ENCODE assay signal across 11 mouse cellular contexts in the genomic region with DNA sequence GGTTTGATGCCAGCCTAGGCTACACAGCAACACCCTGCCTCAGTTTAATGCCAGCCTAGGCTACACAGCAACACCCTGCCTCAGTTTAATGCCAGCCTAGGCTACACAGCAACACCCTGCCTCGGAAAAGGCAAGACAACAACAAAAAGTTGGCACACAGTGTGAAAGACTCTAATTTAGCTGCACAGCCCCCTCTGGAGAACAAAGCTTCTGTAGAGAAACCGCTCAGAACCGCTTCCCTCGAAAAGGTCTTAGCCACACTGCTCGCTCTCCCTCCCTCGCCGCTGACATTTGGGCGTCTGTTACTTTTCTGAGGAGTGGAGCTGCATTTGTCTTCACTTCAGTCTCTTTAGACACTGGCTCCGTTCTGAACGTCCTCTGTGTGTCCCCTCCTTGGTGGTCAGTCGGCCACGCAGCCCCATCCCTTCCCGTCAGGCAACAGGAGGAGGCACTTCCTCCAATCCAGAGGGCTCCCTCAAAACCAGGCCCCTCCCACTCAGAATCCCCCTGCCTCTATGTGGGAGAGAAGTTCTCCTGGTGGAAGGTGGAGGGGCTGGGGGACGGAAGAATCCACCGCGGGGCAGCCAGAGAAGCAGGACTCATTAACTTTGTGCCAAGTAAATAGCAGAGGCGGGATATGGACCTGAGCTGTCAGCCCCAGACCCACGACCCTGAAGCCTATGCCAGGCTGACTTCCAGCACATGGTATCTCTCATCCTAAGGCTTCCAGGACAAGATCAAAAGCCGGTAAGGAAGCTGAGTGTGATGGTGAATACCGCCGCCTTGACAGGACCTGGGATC. TPM values are rescaled to one million over a fixed set of nuclear protein-coding genes. Genes with fewer than 3 reads are reported as not detected.
DNase-seq lines count a peak whose midpoint lies in the region; ATAC-seq and TF ChIP-seq lines count a peak whose summit lies in the region.
"Had no signal": no experiment of that assay in that cellular context is flagged by ENCODE, and none has a peak within 500 bp of the region (broad histone marks: within the 10 kb centered on the region; RNA-seq: fewer than 3 reads in every experiment).

No protein-coding gene starts in this region.

- peak overlapping the region; percentile 31 for H3K4me2 ChIP-seq in forebrain, embryonic 15.5 days (replicated peaks)
- peak overlapping the region; percentile 31 for H3K4me2 ChIP-seq in midbrain, embryonic 16.5 days (ENCODE audit: low read length)

- no peak for DNase-seq in gastrocnemius, adult 2 months
- DNase-seq in gastrocnemius, postnatal 36 days: no peak
- peak; percentile 36 to 50 for DNase-seq in layer of hippocampus, postnatal 10 days (ENCODE audit: low spot score in 2 of 2)
- no peak for DNase-seq in layer of hippocampus, postnatal 36 days
- DNase-seq in gastrocnemius, postnatal 25 days: no peak
- no peak for DNase-seq in gastrocnemius, adult 8-10 months (ENCODE audit: low spot score in 2 of 2)
- DNase-seq: adrenal gland, postnatal 36 days; cerebellum, postnatal 36 days had no signal

- intact Hi-C loops in gastrocnemius, adult 2 months (cut with DNase I): no loop called here
- intact Hi-C loops in gastrocnemius, postnatal 36 days (cut with DNase I): loop anchor here (5.0 kb wide), 1 partner anchor 347 kb away; no protein-coding TSS in a partner anchor

- WGBS in forebrain, embryonic 15.5 days: 34% methylated on average over 21 of the region's 21 CpGs
- 55% methylated on average over 21 of the region's 21 CpGs for WGBS in midbrain, embryonic 16.5 days

- H3K27me3 ChIP-seq in forebrain, embryonic 15.5 days: no peaks in the 10 kb centered on the region
- H3K27me3 ChIP-seq in midbrain, embryonic 16.5 days (ENCODE audit: control insufficient read depth, insufficient read depth, low read depth, low read length): no peaks in the 10 kb centered on the region

- peak overlapping the region; percentile 54 for H3K27ac ChIP-seq in gastrocnemius, adult 2 months
- H3K27ac ChIP-seq in forebrain, embryonic 15.5 days (replicated peaks): no peak overlapping the region
- no peak overlapping the region for H3K27ac ChIP-seq in midbrain, embryonic 16.5 days (ENCODE audit: low read length)
- H3K27ac ChIP-seq: liver, embryonic 14.5 days had no signal

- no peak for TF ChIP-seq CTCF in gastrocnemius, adult 2 months (IDR thresholded peaks at IDR 0.05)

- ATAC-seq in forebrain, embryonic 15.5 days (replicated peaks): peak; percentile 61
- peak; percentile 62; the same call in 1 of the 2 replicates for ATAC-seq in midbrain, embryonic 16.5 days

- no peaks in the 10 kb centered on the region for H3K9me3 ChIP-seq in forebrain, embryonic 15.5 days
- H3K9me3 ChIP-seq in midbrain, embryonic 16.5 days (replicated peaks; ENCODE audit: control insufficient read depth, low read length, poor library complexity, severe bottlenecking): no peaks in the 10 kb centered on the region

- H3K4me3 ChIP-seq in gastrocnemius, adult 2 months: no peak overlapping the region
- H3K4me3 ChIP-seq in forebrain, embryonic 15.5 days: peak overlapping the region; percentile 18
- no peak overlapping the region for H3K4me3 ChIP-seq in midbrain, embryonic 16.5 days (ENCODE audit: low read depth, low read length)

- no peak overlapping the region; the same call in 1 of the 2 replicates for H3K9ac ChIP-seq in forebrain, embryonic 15.5 days (replicated peaks)
- no peak overlapping the region for H3K9ac ChIP-seq in midbrain, embryonic 16.5 days (ENCODE audit: low read depth, low read length)
- H3K9ac ChIP-seq: liver, embryonic 14.5 days had no signal

- H3K36me3 ChIP-seq in forebrain, embryonic 15.5 days: peaks cover 12% of the 10 kb centered on the region
- peaks cover 5% of the 10 kb centered on the region for H3K36me3 ChIP-seq in midbrain, embryonic 16.5 days (ENCODE audit: control insufficient read depth, insufficient read depth, low read length)

- H3K4me1 ChIP-seq in forebrain, embryonic 15.5 days: peaks cover 18% of the 10 kb centered on the region
- H3K4me1 ChIP-seq in midbrain, embryonic 16.5 days (ENCODE audit: control insufficient read depth, insufficient read depth, low read length): no peaks in the 10 kb centered on the region; the same call in 1 of the 2 replicates

RNA-seq across cellular contexts. Expression of gene Xpnpep1, which starts 24.9 kb away (rescaled TPM):
- total RNA-seq in gastrocnemius, adult 2 months (2021): 10 to 100 TPM; 41.9 to 48.9 TPM
- 10 to 100 TPM; 41.8 to 52.1 TPM for total RNA-seq in gastrocnemius, postnatal 36 days (2021)
- 100 to 1,000 TPM; 127 to 128 TPM for total RNA-seq in layer of hippocampus, postnatal 10 days (2021)
- 10 to 100 TPM; 87.6 to 88.9 TPM for total RNA-seq in layer of hippocampus, postnatal 36 days (2021)
- polyA plus RNA-seq in forebrain, embryonic 15.5 days (2015; fragmentation: Nextera tagmentation; extraction: Ambion mirVana): 130 and 136 TPM in 2 replicates
- polyA plus RNA-seq in midbrain, embryonic 16.5 days (2015; fragmentation: Nextera tagmentation; extraction: Ambion mirVana): 114 and 132 TPM in 2 replicates
- 10 to 100 TPM; 52.6 to 57.3 TPM for total RNA-seq in gastrocnemius, postnatal 25 days (2021)
- 10 to 100 TPM; 37.7 to 45.2 (median 39.7) TPM for total RNA-seq in gastrocnemius, adult 8-10 months (2022)

Comparison
In these comparisons a context has a peak if more than half of its experiments do, and no peak if none do; other contexts are left out.
1. DNase-seq: peak in layer of hippocampus, postnatal 10 days (2 of 2); none in gastrocnemius, adult 2 months (single experiment), gastrocnemius, postnatal 36 days (0 of 2), layer of hippocampus, postnatal 36 days (0 of 2), gastrocnemius, postnatal 25 days (single experiment) and gastrocnemius, adult 8-10 months (0 of 2).